Mouse (Mus musculus) thymus, postnatal 25 days (tissue): ENCODE measurements around the gene Pip4k2a.
A peak's percentile ranks its signal among the peaks of the same experiment; 100 is the strongest.

Experiments
- DNase-seq: peaks from one replicate; pipeline ENCODE4 v3.0.0; 2022

Gene Pip4k2a

DNA sequence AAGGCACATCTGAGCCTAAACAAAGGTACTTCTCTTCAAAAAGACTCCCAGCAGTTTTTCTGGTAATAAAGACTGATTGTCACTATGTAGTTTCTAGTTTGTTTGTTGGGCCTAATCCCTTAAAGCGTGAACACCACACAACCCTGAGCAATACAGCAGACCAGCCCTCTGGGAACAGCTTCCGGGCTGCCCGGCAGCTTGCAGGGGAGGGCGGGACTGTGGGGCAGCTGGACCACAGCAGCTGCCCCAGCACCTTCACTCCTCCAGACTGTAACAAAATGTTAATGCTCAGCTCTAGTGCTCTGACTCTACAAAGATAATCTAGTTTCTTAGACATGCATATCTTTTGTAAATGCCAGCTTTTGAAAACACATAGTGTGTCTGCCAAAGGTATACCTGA lies 42.9 kb downstream of the Pip4k2a start:
- DNase-seq: no peak

GRCm38 (mm10) chr2:18954422-18954821 lies 43.5 kb downstream of the Pip4k2a start:
- DNase-seq: no peak

- peak; percentile 57 for DNase-seq
Measured at GRCm38 (mm10) chr2:18952102-18952673, 45.7 kb downstream of the Pip4k2a start.

GRCm38 (mm10) chr2:18950758-18951157 lies 47.2 kb downstream of the Pip4k2a start:
- no peak for DNase-seq

DNA sequence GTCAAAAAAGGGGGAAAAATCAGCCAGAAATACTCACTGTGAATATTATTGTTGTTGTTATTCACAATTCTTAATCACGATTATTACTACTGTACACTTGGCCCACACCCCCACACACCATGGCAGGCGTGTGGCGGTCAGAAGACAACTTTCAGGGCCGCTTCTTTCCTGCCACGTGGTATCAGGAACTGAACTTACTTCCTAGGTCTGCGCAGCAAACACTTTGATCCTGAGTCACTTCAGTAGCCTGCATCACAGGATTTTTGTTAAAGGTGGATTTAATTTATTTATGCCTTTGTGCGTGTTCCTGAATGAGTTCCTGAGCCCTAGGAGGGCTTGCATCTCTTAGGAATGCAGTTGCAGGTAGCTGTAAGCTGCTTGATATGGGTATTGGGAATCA lies 49.2 kb downstream of the Pip4k2a start:
- no peak for DNase-seq

- no peak for DNase-seq
Measured at GRCm38 (mm10) chr2:18947669-18948459, 50.1 kb downstream of the Pip4k2a start.

GRCm38 (mm10) chr2:18945438-18945837 lies 52.5 kb downstream of the Pip4k2a start:
- DNase-seq: no peak

- DNase-seq: no peak
Measured at GRCm38 (mm10) chr2:18943930-18944329, 54.0 kb downstream of the Pip4k2a start.

DNA sequence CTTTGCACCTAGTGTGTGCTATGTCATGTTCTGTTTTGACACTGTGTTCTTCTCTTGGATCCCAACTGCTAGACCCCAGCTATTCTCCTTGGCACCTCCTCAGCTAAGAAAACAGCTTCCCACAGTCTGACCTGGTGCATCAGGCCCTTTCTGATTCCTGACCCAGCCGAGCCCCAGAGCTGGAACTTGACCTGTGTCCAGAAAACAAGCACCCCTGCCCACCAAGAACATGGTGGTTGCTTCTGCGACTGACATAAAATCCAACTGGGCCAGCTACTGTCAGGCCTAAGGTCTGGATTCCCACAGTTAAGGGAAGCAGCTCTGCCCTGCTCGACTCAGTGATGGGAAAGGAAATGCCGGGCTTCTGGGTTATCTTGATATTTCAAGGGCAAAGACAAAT lies 54.6 kb downstream of the Pip4k2a start:
- DNase-seq: no peak

GRCm38 (mm10) chr2:18940693-18941270 lies 57.1 kb downstream of the Pip4k2a start:
- DNase-seq: no peak

GRCm38 (mm10) chr2:18938923-18939329 lies 59.0 kb downstream of the Pip4k2a start:
- DNase-seq: no peak

- no peak for DNase-seq
Measured at GRCm38 (mm10) chr2:18938232-18938631, 59.7 kb downstream of the Pip4k2a start.

DNA sequence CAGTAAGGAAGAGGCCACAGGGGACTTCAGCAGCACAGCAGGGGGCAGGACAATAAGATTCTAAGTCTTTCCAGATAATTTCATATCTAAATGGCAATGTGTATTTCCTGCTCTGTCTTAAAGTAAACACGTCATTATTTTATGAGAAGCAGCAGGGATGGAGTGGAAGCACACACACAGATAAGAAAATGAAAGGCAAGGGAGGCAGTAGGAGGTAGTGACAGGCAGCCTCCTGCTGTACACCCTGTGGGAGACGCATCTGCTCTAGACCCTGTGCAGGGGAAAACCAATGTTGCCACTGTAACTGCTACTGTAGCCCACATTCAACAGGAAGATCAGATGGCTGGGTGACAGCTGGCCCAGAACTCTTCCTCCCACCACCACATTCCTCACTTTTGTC lies 60.3 kb downstream of the Pip4k2a start:
- peak; percentile 57 for DNase-seq

DNA sequence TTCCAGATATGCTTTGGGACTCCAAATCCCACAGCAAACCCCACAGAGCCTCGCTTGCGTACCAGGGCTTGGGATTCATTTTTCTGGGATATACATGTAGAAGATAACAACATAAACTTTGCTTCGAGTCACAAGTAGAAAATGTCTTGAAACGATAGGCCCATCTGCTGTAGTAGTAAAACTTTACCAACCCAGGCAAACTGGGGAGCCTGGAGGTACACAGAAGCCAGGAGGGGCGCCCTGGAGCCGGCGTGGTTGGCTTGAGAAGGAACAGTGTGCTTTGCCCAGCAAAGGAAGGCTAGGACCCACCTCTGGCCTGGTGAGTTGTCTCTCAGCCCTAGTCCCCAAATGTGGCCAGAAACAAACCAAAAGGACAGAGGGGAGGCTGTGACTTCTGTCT lies 61.5 kb downstream of the Pip4k2a start:
- no peak for DNase-seq

GRCm38 (mm10) chr2:18935581-18936027 lies 62.3 kb downstream of the Pip4k2a start:
- no peak for DNase-seq

DNA sequence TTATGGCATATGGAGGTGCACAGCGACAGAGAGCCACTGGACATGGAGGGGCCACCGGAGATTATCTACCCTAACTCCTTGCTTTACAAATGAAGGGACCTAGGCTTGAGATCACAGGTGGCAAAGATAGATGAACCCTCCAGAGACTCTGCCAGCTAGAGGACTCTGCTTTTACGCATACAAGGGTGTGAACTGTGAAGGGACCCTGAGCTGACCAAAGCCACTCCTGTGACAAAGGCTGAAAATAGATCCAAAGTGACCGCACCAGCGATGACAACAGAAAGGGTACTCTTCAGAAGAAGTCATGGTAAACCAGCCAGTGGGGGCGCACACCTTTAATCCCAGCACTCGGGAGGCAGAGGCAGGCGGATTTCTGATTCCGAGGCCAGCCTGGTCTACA lies 63.8 kb downstream of the Pip4k2a start:
- no peak for DNase-seq

DNA sequence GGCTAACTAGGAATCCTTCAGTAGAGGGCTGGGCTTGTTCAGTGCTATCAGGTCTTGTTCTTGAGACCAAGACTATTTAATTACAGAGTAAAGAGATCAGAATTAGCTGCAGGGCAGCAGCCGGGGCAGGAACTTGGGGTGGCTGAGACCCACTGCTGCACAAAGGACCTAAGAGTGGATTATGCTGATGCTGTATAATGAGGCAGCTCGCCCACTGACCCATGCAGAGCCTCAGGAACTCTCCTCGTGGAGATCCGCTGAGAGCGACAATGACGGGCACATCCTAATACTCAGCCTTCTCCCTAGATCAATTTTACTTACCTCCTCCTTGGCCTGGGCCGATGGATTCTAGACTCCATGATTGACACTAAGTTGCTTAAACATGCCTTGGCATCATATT lies 64.5 kb downstream of the Pip4k2a start:
- no peak for DNase-seq

DNA sequence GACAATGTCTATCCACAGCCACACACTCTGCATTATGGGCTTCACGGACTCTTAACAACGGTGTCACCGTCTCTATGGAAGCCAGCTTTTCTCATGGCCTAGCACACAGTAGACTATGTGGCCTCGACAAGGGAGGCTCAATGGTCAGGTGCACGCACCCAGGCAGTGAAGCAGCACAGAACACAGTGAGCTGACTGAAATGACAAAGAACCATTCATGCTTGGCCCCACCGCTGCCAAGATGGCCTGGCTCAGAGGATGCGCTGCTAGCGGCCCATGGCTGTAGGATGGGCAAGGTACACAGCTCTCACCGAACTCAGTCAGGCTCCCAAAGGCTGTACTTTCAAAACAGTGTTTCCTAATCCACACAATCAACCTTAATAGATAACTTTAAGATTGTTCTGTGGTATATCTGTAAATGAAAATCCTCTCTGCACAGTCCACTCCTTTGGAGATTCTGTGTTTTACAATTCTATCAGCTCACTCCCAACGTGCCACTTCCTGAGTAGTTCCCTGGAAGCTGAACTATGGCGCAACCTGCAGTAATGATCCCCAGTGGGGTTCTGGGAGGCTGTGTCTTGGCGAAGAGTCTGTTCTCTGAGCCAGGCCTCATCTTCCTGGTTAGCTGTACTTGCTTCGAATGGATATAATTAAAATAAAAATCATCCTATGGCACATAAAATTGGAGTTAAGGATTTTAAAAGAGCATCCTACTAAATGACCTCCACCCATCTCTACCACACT lies 67.4 kb downstream of the Pip4k2a start:
- no peak for DNase-seq

DNA sequence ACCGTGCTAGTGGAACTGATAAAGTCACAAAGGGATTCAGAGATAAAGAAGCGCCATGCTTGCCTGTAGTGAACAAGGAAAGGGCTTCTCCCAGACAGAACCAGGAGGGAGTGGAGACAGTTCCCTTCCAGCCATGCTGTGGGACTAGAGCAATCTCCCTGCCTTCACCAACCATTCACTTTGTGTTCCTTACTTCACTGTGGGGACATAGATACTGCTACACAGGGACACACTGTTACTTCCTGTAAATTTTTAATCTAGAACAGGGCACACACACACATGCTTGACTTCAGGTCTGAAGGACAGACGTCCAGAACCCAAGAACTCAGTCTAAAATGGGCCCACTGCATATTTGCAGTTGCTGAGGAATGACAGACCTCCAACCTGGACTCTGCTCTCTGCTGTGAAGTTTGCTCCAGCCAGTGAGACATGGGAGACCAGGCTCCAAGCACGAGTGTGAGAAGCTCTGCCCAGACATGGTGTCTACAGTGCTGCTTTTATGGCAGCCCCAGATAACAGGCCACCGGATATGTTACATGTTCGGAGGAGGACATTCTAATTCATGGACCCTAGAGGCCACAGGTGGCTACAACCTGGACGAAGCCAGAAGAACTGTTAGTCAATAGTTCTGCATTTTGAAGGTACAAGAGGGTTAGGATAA lies 69.2 kb downstream of the Pip4k2a start:
- DNase-seq: no peak

GRCm38 (mm10) chr2:18928196-18928595 lies 69.7 kb downstream of the Pip4k2a start:
- no peak for DNase-seq

DNA sequence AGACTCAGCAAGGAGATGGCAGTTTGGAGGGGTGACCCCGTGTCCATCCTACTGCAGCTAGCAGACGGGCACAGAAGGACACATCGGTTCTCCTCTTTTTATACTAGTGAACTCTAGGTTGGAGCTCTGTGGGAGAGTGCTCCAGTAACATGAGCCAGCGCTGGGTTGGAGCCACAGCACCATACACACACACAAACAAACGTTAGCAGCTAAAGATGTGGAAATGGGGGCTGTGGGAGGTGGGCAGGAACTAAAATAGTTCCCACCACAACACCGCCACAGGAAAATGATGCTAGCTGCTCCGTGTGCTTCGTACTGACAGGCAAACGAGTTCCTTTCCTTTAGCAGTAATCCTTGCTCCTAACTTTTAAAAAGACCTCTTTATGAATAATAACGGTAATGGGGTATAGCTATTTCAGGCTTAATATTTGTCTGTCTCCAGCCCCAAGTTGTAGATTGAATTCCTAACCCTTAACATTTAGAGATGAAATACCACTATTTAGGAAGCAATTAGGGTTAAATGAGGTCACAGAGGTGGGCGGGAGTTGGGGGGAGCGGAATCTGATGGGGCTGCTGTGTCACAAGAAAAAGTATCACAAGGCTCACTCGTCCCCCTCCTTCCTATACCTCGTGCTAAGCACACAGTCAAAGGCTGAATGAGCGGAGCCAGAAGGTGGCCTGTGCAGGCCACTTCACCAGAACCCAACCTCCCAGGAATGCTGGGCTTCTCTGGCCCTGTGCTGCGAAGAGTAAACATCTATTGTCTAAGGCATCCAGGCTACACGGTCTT lies 73.9 kb downstream of the Pip4k2a start:
- no peak for DNase-seq

GRCm38 (mm10) chr2:18923098-18923649 lies 74.8 kb downstream of the Pip4k2a start:
- DNase-seq: no peak
